Mouse (Mus musculus) cerebral cortex, adult 2 months (tissue): Measurements from ENCODE around the gene C1qtnf4.

ENCODE experiments used
- WGBS: fragments of 180-500 bp; shearing (Covaris S2); methylation state at CpG from one replicate; pipeline ENCODE4 v1.1.7; 2018; 5-methylcytosine and 5-hydroxymethylcytosine counted together

Gene C1qtnf4

GRCm38 (mm10) chr2:90885218-90886041, at the start of gene C1qtnf4:
TSS of gene C1qtnf4 (plus strand) at chr2:90885860.
- WGBS, result 2% methylated on average over 44 of the region's 45 CpGs

- 90% methylated on average over 2 of the region's 2 CpGs for WGBS
Observed at GRCm38 (mm10) chr2:90838621-90839020, 47.0 kb upstream of the C1qtnf4 start.

GRCm38 (mm10) chr2:90843666-90844065, 42.0 kb upstream of the C1qtnf4 start:
- WGBS, result 30% methylated on average over 1 of the region's 1 CpGs

DNA sequence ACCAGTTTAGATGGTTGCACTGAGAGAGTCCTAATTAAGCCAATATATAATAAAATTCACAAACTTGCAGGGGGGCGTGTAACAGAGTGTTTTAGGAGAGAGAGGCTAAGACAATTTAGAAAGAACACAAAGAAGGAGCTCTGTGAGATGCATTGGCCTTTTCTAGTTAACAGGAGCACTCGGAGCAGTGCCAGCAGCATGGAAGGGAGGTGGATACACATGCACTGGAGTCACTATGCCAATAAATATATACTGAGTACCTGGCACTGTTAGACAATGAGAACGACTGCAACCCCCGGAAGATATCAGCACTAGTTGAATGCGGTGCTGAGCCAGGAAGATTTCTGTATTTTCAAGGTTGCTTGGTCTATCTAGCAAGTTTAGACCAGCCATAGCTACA, 41.4 kb upstream of the C1qtnf4 start:
- 75% methylated on average over 5 of the region's 5 CpGs for WGBS

- WGBS, result 89% methylated on average over 5 of the region's 5 CpGs
Observed at GRCm38 (mm10) chr2:90845234-90845633, 40.4 kb upstream of the C1qtnf4 start.

DNA sequence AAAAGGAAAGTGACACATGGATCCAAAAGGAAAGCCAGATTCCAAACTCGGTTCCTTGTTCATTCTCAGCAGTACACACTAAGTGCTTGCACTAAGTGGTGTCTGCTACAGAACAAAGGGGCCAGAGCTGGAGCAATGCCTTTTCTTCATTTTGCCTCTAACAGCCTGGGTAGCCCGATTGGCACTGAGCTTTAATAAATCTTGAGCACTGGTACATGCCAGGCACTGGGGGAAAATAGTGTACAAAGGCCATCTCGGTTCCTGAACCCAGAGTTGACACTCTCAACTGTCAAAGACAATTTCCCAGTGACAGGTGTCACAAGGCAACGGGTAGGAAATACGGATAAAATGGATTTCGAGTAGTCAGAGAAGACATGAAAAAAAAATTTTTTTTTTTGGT, 39.5 kb upstream of the C1qtnf4 start:
- 30% methylated on average over 6 of the region's 6 CpGs for WGBS

- 1% methylated on average over 8 of the region's 8 CpGs for WGBS
Observed at GRCm38 (mm10) chr2:90846597-90846954, 39.1 kb upstream of the C1qtnf4 start.

- under 1% methylated on average over 67 of the region's 67 CpGs for WGBS
Observed at GRCm38 (mm10) chr2:90846955-90847680, 38.5 kb upstream of the C1qtnf4 start, which contains the start of gene Mtch2. TSS of gene Mtch2 (plus strand) at chr2:90847155.

GRCm38 (mm10) chr2:90847681-90848050, 38.0 kb upstream of the C1qtnf4 start:
- under 1% methylated on average over 13 of the region's 13 CpGs for WGBS

GRCm38 (mm10) chr2:90848331-90848730, 37.3 kb upstream of the C1qtnf4 start:
- WGBS, result 76% methylated on average over 5 of the region's 5 CpGs

DNA sequence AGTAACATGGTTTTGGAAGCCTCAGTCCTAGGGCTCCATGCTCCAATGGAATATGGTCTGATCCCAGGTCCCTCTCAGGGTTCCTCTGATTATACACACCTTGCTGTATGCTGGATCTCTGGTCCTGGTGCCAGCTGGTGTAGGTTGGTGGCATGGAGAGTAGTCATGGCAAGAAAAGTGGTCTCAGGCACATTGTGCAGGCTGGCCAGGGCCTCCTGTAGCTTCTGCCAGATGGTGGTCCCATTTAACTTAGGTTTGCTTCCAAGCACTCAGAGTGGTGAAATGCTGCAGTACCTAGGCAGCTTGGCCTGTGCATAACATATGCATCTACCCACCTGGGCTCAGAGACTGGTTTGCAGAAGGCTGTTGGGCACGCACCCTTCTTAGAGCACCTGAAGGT, 35.3 kb upstream of the C1qtnf4 start:
- WGBS, result 92% methylated on average over 1 of the region's 1 CpGs

GRCm38 (mm10) chr2:90861486-90861885, 24.2 kb upstream of the C1qtnf4 start:
- WGBS, result 93% methylated on average over 2 of the region's 2 CpGs

DNA sequence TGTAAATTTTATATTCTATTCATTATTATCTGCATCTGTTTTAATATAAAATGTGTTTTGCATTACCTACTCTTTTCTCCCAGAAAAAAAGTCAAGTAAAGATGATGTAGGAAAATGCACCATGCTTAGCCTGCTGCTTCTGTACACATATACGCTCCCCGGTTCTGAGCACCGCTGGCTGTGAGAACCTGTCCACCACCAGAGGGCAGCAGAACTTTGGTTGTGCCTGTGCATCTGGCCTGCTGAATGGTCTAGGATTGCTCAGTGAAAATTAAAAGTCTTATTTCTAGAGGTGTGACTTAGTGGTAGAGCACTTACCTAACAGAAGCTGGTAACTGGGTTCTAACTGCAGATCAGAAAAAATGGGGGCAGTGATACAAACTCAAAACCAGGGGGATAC, 19.1 kb upstream of the C1qtnf4 start:
- 7% methylated on average over 3 of the region's 3 CpGs for WGBS

DNA sequence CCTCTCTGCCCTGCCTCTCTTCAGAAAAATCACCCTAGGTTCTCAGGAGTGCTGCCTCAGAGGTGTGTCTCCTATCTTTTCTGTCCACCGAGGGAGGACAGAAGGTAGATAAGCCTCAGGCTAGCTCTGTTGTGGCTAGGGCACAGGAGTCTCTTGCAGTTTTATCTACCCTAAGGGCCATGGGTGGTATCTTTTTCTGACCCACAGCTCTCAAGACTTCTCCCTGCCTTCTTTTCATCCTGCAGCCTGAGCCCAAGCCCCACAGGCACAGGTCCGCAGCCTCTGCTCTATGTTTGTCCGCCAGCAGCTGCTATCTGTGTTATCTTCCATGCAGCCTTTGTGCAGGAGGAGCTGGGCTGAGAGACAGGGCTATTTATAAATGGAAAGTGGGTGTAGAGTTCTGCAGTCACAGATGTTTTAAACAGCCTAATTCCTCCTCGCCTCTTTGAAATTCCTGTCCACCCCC, 15.5 kb upstream of the C1qtnf4 start:
- WGBS, result 11% methylated on average over 4 of the region's 4 CpGs

GRCm38 (mm10) chr2:90871180-90871961, 14.3 kb upstream of the C1qtnf4 start:
- WGBS, result 26% methylated on average over 8 of the region's 8 CpGs

DNA sequence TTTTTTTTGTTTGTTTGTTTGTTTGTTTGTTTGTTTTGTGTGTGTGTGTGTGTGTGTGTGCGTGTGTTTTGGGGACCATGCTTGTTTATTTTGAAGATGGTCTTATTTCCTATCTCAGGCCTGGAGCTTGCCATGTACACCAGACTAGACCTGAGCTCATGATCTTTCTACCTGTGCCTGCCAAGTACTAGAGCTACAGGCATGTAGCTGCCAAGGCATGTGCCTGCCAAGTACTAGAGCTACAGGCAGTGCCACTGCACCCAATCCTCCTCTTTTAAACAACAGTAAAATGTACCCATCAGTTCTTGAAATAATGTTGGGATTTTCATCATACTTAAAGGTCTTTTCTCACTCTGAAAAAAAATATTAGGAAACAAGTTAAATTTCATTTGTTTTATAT, 11.6 kb upstream of the C1qtnf4 start:
- 76% methylated on average over 1 of the region's 1 CpGs for WGBS

- 35% methylated on average over 2 of the region's 2 CpGs for WGBS
Observed at GRCm38 (mm10) chr2:90875239-90875638, 10.4 kb upstream of the C1qtnf4 start.

DNA sequence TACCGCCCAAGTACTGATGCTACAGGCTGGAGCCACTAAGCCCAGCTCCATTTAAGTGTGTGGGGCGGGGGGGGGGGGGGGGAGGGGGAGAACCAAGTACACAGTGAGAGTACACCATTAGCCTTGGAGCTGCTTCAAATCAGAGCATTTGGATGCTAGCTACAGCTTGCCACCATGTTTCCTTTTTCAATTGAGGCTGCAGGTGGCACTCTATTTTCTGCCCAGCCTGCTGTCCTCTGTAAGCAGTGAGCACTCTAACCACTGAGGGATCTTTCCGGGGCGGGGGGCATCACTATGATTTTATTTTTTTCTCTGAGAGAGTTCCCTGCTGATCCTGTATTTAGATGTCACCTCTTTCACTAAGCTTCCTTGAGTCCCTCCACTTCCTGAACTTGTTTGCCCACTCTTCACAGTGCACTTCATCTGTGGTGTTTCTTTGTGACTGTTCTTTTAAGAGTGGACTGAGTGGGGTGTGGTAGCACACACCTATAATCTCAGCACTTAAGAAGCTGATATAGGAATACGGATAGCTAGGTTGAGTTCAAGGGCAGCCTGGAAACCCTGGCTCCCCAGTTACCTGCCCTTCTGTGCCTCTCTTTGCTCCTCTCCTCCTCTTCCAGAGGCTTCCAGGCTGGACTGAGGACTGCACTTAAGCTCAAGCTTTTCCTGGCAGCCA, 7.9 kb upstream of the C1qtnf4 start:
- WGBS, result 44% methylated on average over 4 of the region's 5 CpGs

DNA sequence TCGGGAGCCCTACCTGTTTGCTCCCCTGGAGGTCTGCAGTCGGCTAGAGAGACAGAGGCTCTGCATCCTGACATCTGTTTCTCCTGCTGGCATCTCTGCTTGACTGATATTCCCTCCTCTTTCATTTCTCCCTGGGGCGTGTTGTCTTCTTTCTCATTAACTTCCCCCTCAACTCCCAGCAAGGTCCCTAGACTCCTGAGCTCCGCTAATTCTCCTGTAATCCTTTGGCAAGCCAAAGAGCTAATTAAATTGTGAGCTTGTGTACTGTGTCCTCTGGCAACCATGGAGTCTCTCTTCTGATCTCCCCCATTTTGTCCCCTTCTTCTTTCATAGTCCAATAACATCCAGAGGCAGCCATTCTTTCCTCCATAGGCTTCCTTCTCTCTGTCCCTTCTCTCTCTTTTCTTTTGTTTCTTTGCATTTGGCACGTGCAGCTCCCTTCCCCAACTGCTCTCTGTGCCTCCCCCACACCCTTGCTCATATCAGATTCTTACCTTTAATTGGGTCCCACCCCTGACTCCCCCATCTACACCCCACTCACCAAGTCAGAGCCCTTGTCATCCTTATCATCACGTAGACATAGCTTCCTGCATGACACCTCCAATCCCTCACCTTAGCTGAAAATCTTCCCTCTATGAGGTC, 5.4 kb upstream of the C1qtnf4 start:
- 26% methylated on average over 6 of the region's 6 CpGs for WGBS

- 44% methylated on average over 2 of the region's 2 CpGs for WGBS
Observed at GRCm38 (mm10) chr2:90881824-90882223, 3.8 kb upstream of the C1qtnf4 start.

DNA sequence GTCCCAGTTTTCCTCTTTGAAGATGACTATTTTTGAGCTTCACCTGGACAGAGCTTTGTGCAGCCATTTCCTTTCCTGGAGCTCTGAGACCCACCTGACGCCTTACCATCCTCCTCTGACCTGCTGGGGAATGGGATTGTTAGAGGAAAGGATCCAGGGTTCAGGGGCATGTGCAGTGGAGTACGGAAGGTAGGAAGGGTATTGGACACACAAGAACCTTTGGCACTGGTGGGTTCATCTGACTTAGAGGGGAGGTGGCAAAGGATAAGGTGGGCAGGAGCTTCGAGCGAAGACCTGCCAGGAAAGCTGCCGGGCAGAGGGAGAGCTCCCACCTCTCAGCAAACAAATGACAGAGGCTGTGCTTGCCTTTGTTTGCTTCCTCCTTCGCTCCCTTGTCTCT, 776 bp downstream of the C1qtnf4 start:
- WGBS, result 14% methylated on average over 6 of the region's 6 CpGs
